Mouse (Mus musculus): ENCODE data around the gene Vgll4.

DNA sequence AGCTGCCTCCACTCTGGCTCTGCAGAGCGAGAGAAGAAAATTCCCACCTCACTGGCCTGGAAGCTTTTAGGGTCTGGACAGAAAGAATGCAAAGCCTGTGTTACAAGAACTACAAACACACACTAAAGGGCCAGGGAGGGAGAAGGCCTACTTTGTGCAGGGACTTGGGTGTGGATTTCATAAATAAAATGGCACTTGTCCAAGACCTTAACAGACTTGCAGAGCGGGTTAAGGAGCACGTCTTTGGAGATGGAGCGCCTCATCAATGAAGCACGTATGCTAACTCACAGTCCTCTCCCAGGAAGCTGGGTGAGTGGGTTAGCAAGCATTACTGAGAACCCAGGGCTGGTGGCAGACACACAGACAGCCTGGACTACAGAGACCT lies 37.7 kb downstream of the Vgll4 start:
- no peak for TF ChIP-seq ZC3H11A (IDR thresholded peaks at IDR 0.05; ENCODE audit: borderline replicate concordance, low read depth, low read length)
- TF ChIP-seq HCFC1 (IDR thresholded peaks at IDR 0.05; ENCODE audit: borderline replicate concordance, insufficient read depth, low read length) = no peak
- no peak for TF ChIP-seq ZNF384 (IDR thresholded peaks at IDR 0.05; ENCODE audit: low read depth, low read length)
